In genomic region chr3:52731491-52731890, GRCm38 (mm10) we compare ENCODE assay signal across 14 mouse cellular contexts.
"Had no signal": no experiment of that assay in that cellular context is flagged by ENCODE, and none has a peak within 500 bp of the region (broad histone marks: within the 10 kb centered on the region; RNA-seq: fewer than 3 reads in every experiment).

No protein-coding gene starts in this region.

- H3K4me3 ChIP-seq: liver, embryonic 15.5 days; lung, embryonic 15.5 days; megakaryocyte, embryonic 14.5 days; myocyte; neural tube, embryonic 13.5 days; neural tube, embryonic 15.5 days had no signal

- H3K36me3 ChIP-seq: liver, embryonic 15.5 days; lung, embryonic 15.5 days; neural tube, embryonic 13.5 days; neural tube, embryonic 15.5 days had no signal

- H3K27ac ChIP-seq: liver, embryonic 15.5 days; lung, embryonic 15.5 days; macrophage; neural tube, embryonic 13.5 days; neural tube, embryonic 15.5 days had no signal

- DNase-seq: lung, adult 2 months; midbrain, embryonic 14.5 days; retina, postnatal 1 day; right cerebral cortex, adult 18-20 months; right cerebral cortex, postnatal 25 days; right cerebral cortex, postnatal 4 days; thymus, adult 18-20 months had no signal

- H3K9me3 ChIP-seq: liver, embryonic 15.5 days; lung, embryonic 15.5 days; megakaryocyte, embryonic 14.5 days; neural tube, embryonic 13.5 days; neural tube, embryonic 15.5 days had no signal

- H3K27me3 ChIP-seq: liver, embryonic 15.5 days; lung, embryonic 15.5 days; neural tube, embryonic 13.5 days; neural tube, embryonic 15.5 days had no signal

- H3K4me1 ChIP-seq: liver, embryonic 15.5 days; megakaryocyte, embryonic 14.5 days; neural tube, embryonic 13.5 days; neural tube, embryonic 15.5 days had no signal
